Mouse (Mus musculus): ENCODE results near the gene Bud13.

Gene Bud13

DNA sequence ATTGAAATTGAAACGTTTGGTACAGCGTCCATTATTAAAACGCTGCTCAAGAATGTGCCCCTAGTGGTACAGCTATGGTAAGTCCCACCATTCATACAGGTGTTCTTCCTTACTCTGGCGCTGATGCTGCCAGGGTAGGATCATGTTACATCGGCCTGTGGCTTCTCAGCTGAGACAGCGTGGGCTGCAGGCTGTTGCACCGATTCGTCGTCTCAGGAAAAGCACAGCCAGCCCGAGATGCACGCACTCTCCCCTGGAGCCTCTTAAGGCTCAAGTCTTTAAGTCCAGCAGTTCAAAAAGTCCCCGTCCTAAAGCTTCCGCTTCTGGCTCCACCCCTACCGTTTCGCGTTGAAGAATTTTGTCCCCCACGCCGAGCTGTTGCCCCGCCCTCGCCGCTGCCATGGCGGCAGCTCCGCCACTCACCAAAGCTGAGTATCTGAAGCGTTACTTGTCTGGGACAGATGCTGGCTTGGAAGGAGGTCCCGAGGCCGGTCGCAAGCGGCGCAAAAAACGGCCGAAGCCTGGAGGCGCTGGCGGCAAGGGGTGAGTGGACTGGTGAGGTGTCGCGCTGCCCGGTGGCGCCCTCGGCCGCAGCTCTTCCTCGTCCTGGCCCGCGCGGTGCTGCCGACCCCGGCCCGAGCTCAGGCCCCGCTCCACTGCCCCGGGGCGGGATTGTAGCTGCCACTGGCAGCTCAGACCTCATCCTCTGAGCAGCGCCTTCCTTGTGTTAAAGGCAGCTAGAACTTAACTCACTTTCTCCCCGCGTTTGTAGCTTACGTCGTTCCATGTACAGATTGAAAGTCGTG, at the start of gene Bud13:
Gene Bud13, plus strand, starts transcription at position 378 of the 806 bp plus-strand sequence.
- DNase-seq (ENCODE audit: low spot score in 2 of 2) = peak; percentile 97 to 99

- DNase-seq (ENCODE audit: low spot score in 2 of 2) = no peak
These were observed 47.6 kb upstream of the Bud13 start for GRCm38 (mm10) chr9:46235196-46235595.

DNA sequence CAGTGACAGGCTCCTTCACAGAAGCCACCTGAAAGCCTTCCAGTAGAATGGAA, 47.4 kb upstream of the Bud13 start, which contains the start of gene Apoc3:
Gene Apoc3, minus strand, starts transcription at position 41 of the 53 bp plus-strand sequence.
- no peak for DNase-seq (ENCODE audit: low spot score in 2 of 2)

DNA sequence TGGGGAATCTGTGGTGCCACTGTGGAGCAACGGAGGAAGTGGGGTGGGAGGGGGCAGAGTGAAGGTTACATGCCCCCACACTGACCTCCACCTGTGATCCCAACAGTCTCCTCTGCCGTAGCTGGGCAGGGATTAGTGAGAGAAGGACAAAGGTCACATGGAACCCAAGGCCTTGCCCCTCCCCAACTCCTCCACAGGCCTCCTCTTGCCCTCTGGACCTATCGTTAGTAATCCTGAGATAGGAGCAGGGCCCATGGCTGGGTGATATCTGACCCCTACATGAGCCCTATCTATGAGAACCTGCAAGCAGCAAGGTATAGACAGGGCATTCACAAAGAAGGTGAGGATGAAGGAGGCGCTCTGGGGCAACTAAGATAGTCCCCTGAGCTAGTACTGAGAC, 47.2 kb upstream of the Bud13 start:
- DNase-seq (ENCODE audit: low spot score in 2 of 2) = no peak

DNA sequence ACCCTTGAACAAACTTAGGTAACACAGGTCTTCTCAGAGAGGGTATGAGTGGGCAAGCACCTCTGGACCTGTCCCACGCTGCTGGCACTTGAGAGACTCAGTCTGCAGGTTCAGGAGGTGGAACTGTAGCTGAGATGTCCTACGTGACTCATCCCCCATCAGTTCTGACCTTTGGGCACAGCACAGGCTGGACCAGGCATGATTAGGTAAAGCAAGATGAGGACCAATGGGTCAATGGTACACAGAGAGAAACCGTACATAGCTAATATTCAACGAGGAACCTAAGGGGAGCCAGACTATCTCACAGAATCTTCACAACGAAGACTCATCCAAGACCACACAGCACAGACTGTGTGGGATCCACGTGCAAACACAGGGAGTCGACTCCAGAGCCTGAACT, 44.0 kb upstream of the Bud13 start:
- DNase-seq (ENCODE audit: low spot score in 2 of 2) = no peak

DNA sequence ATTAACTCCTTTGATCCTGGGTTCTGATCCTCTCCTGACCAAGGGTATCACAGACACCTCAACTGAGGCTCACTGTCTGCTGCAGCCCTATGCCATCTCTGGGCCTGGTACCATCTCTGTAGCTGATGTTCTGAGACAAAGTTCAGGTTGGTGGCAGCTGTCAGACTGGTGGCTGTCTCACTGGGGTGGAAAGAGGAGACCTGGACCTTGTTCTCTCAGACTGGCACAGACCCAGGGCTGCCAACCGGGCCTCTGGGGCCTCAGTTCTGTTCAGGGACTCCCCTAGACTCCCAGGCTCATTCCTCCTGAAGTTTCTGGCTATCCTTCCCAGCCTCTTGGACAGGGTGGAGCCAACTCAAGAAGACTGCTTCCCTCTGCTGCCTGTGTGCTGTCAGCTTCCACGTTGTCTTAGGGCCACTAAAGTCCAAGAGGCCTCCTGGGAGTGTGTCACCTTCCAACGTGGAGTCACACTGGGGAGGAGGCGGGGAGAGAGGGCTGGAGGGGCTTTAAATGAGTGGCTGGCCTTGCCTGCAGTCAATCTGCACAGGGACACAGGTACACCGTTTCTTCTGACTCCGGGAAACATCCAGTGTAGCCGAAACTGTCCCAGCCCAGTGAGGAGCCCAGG, 42.2 kb upstream of the Bud13 start, which contains the start of gene Apoa4:
Gene Apoa4, plus strand, starts transcription at position 171 of the 628 bp plus-strand sequence.
- no peak for DNase-seq (ENCODE audit: low spot score in 2 of 2)

DNA sequence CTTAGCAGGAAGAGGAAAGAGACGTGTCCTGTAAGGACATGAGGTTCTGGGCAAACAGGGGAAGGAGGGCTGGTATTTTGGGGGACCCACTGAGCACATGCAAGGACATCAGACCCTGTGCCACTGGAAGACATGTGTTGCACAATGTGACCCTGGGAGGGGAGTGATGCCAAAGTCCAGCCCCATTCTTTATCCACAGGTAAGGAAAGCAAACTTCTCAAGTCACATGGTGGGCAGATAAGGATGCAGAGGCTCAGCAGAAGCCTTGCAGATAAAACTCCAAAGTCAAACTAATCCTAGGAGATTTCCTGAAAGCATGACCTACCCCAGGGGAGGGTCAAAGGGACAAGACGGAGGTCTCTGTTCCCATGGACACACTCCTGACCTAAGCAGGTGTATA, 41.0 kb upstream of the Bud13 start:
- DNase-seq (ENCODE audit: low spot score in 2 of 2) = no peak

- no peak for DNase-seq (ENCODE audit: low spot score in 2 of 2)
These were observed 39.7 kb upstream of the Bud13 start for GRCm38 (mm10) chr9:46243122-46243521.

DNA sequence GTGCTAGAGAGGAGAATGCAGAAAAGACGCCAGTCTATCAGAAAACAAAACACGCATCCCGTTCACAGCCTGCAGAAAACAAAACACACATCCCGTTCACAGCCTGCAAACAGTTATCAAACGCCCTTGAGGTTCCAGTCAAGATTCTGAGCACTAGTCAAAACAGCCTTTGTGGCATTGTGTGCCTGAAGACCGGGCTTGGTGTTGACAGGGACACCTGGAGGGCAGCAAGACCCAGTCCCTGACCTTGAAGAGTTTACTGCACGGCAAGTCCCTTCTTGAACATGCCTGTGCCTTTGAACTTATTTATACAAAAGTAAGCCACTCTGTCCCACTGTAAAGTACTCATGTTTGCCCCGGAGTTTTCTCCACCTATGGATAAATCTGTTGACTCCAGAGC, 39.2 kb upstream of the Bud13 start:
- no peak for DNase-seq (ENCODE audit: low spot score in 2 of 2)

- no peak for DNase-seq (ENCODE audit: low spot score in 2 of 2)
These were observed 36.0 kb upstream of the Bud13 start for GRCm38 (mm10) chr9:46246752-46247324.

- DNase-seq (ENCODE audit: low spot score in 2 of 2) = no peak
These were observed 26.6 kb upstream of the Bud13 start for GRCm38 (mm10) chr9:46256177-46256576.

GRCm38 (mm10) chr9:46256658-46257385, 26.0 kb upstream of the Bud13 start:
- no peak for DNase-seq (ENCODE audit: low spot score in 2 of 2)

DNA sequence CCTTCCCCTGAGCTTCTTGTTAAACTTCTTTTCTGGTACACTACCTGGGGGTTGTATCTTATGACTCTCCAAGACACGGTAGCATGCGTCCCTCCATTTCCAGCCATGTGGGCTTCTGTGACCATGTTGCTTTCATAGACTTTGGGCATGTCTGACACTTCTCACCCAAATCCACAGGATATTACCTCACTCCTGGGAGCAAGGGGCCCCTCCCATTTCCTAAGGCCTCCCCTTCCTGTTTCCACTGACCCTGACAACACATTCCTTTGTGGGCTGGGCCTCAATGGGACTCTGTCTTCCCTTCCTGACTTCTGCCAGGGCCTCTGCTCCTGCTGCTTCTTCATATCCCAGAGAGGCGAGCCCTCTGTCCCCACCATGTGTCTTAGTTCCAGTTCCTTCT, 25.3 kb upstream of the Bud13 start:
- DNase-seq (ENCODE audit: low spot score in 2 of 2) = no peak

DNA sequence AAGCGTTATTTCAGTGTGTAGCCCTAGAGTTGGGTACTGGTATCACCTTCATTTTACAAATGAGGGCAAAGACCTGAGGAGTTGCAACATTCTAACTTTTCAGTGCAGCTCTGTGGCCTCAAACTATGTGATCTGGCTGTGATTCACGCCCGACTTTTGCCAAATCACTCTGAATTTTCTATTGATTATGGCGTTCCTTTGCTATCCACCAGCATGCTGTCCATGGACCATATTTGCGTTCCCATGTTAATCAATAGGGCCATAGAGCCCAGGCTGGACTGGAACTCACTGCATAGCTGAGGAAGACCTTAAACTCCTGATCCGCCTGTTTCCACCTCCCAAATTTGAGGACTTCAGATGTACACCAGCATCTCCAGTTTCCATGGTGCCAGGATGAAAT, 23.7 kb upstream of the Bud13 start:
- no peak for DNase-seq (ENCODE audit: low spot score in 2 of 2)

GRCm38 (mm10) chr9:46261131-46261530, 21.7 kb upstream of the Bud13 start:
- DNase-seq (ENCODE audit: low spot score in 2 of 2) = no peak

DNA sequence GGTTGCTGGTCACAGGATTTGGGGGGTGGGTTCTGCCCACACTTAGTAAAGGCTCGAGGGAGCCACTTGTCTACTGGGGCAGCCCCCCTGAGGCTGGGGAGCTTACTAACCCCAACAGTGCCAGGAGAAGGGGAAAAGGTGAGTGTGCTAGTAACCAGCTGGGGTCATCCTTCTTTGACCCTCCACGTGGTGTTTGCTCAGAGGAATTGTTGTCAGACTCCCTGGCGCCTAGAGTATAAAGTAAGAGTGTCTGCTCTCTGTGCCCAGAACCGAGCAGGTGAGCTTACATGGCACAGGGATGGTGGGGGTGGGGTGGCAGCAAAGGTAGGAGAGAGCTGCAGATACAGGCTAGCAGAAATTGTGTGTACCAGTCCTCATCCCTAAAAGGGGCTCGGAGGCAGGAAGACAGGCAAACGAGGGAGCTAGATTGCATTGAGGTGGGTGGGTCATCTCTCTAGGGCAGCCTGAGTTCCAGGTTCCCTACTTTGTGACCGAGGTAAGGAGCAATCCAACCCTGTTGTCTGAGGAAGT, 14.4 kb upstream of the Bud13 start, which contains the start of gene Apoa5:
Gene Apoa5, plus strand, starts transcription at position 291 of the 531 bp plus-strand sequence.
- DNase-seq (ENCODE audit: low spot score in 2 of 2) = no peak

GRCm38 (mm10) chr9:46269125-46269524, 13.7 kb upstream of the Bud13 start:
- no peak for DNase-seq (ENCODE audit: low spot score in 2 of 2)

GRCm38 (mm10) chr9:46270782-46271181, 12.0 kb upstream of the Bud13 start:
- DNase-seq (ENCODE audit: low spot score in 2 of 2) = no peak

DNA sequence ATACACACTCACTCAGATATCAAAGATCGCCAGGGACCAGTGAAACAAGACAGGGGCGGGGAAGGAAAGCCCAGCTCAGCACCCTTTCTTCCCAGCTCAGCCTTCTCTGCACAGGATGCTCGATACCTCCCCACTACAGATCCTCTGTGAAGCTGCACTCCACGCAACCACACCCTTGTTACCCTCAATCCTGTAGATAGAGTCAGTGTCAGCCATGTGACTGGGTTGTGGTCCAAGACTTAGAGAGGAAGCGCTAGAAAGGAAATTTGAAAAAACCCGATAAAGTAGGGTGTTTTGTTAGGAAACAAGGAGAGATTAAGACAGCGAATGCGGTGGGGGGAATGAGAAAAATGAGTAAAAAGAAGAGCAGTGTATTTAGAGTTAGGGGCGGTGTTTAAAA, 10.7 kb upstream of the Bud13 start:
- DNase-seq (ENCODE audit: low spot score in 2 of 2) = no peak

- DNase-seq (ENCODE audit: low spot score in 2 of 2) = peak; percentile 82 to 91
These were observed 9.9 kb upstream of the Bud13 start, which contains the start of gene Zpr1 for GRCm38 (mm10) chr9:46272677-46273454. Gene Zpr1 (plus strand): TSS chr9:46273064.

- no peak for DNase-seq (ENCODE audit: low spot score in 2 of 2)
These were observed 8.3 kb upstream of the Bud13 start for GRCm38 (mm10) chr9:46274494-46274893.

DNA sequence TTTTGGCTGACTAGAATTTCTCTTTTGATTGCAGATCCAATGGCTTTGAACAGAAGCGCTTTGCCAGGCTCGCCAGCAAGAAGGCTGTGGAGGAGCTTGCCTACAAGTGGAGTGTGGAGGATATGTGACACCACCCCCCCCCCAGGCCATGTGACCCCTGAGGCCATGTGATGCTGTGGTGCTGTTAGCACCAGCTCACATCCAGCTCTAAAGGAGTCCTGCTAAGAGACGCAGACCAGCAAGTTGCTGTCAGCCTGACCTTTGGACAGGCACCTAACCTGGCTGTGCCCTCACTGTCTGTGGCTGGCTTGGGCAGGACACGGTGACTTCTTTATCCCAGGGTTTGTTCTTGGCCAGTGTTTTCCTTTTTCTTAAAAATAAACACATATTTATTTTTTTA, 15.6 kb downstream of the Bud13 start:
- no peak for DNase-seq (ENCODE audit: low spot score in 2 of 2)
